Mouse (Mus musculus) megakaryocyte, embryonic 14.5 days (primary cell): ENCODE data around the gene Arhgap22. TPM values are rescaled to one million over a fixed set of nuclear protein-coding genes. Genes with fewer than 3 reads are reported as not detected.
A peak's percentile ranks its signal among the peaks of the same experiment; 100 is the strongest.

ENCODE experiments used
- H3K27me3 ChIP-seq: replicated peaks from 2 replicates; pipeline ENCODE3; 2012; ENCODE audit warnings: inconsistent platforms
- H3K36me3 ChIP-seq: replicated peaks from 2 replicates; pipeline ENCODE3; 2012; ENCODE audit warnings: low read length, inconsistent platforms, mixed read lengths
- H3K4me1 ChIP-seq: 2 replicates; pipeline ENCODE4 v1.6.1; 2012; ENCODE audit warnings: inconsistent platforms
- H3K4me3 ChIP-seq: replicated peaks from 2 replicates; pipeline ENCODE3; 2012; ENCODE audit warnings: moderate library complexity, mild to moderate bottlenecking, inconsistent platforms
- H3K9me3 ChIP-seq: 2 replicates; pipeline ENCODE4 v1.6.1; 2012; ENCODE audit warnings: inconsistent platforms
- FLI1 ChIP-seq: IDR thresholded peaks from 2 replicates; pipeline ENCODE4 v1.6.1; 2012; ENCODE audit warnings: low read length, inconsistent platforms, mixed read lengths
- GATA1 ChIP-seq: IDR thresholded peaks from 3 replicates; pipeline ENCODE4 v1.6.1; 2012; ENCODE audit warnings: mixed read lengths, low read length, inconsistent platforms, borderline replicate concordance
- polyA plus RNA-seq: library from polyadenylated mRNA; stranded (reverse); fragments of >175 nt; gene quantifications from 2 replicates; pipeline ENCODE4 v1.2.3, GENCODE M21; 2012; ENCODE audit warnings: low replicate concordance; ENCODE audit not compliant: insufficient read depth

Gene Arhgap22
- polyA plus RNA-seq, 1 experiment, result 6.5 TPM

DNA sequence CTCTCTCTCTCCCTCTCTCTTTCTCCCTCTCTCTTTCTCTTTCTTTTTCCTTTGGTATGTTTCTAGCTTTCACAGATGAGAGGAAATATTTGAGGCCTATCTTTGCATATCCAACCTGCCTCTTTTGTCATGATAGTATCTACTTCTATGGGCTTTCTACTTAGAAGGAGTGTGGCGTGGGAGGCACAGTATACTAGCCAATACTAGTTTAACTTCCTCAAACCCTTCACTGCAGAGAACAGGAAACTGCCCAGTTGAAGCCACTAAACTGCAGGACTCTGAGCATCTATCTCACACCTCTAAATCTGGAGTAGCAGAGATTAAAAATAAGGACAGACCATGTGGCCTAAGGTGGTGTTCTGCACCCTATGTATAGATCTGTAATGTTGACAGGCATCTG is 23.2 kb upstream of the Arhgap22 start:
- H3K36me3 ChIP-seq, result no peaks in the 10 kb centered on the region
- no peak overlapping the region for H3K4me3 ChIP-seq
- peaks cover 21% of the 10 kb centered on the region for H3K4me1 ChIP-seq
- H3K27me3 ChIP-seq, result peaks cover 8% of the 10 kb centered on the region
- H3K9me3 ChIP-seq, result no peaks in the 10 kb centered on the region
- TF ChIP-seq GATA1, result no peak
- TF ChIP-seq FLI1, result no peak

DNA sequence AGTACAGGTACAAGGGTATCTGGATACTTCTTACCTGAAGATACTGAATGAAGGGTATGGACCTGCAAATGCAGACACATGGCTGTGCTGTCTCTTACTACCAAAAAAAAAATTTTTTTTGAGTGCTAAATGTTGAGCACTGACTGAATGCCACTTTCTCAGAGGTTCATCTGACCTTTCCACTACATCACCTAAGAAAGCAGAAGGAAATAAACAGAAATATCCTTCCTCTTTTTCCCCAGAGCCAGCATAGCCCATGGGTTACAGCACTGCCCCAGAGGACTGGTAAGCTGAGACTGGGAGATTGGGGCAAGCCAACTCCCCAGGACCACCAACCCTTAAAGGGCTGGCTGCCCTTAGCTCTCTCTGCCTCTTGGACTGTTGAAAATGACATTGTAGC is 20.1 kb upstream of the Arhgap22 start:
- TF ChIP-seq GATA1 (no peak), FLI1 (no peak)
- Histone ChIP-seq H3K9me3 (peaks cover 4% of the 10 kb centered on the region; the same call in 1 of the 2 replicates), H3K36me3 (no peaks in the 10 kb centered on the region), H3K4me3 (peak overlapping the region; percentile 50), H3K4me1 (peaks cover 21% of the 10 kb centered on the region), H3K27me3 (peaks cover 14% of the 10 kb centered on the region)

DNA sequence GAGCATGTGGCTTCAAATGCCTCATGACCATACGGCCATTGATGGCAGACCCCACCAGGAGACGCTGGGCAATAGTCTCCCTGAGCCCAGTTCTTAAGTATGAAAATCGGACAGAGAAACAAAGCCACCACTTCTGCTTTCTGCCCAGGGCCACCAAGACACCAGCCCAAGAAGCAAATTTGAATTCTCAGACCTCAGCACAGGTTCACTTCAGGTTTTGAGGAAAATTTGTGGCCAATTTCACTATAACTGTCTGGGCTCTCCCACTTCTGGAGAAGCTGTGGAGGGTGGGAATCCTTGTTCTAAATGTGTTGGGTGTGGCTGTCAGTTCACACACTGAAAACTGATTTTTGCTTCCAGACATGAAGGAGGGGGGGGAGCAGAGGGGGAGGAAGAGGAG is 19.6 kb upstream of the Arhgap22 start:
- no peaks in the 10 kb centered on the region for H3K36me3 ChIP-seq
- TF ChIP-seq GATA1 (no peak), FLI1 (no peak)
- H3K4me3 ChIP-seq, result peak overlapping the region; percentile 50
- peaks cover 21% of the 10 kb centered on the region for H3K4me1 ChIP-seq
- peaks cover 4% of the 10 kb centered on the region; the same call in 1 of the 2 replicates for H3K9me3 ChIP-seq
- peaks cover 14% of the 10 kb centered on the region for H3K27me3 ChIP-seq

DNA sequence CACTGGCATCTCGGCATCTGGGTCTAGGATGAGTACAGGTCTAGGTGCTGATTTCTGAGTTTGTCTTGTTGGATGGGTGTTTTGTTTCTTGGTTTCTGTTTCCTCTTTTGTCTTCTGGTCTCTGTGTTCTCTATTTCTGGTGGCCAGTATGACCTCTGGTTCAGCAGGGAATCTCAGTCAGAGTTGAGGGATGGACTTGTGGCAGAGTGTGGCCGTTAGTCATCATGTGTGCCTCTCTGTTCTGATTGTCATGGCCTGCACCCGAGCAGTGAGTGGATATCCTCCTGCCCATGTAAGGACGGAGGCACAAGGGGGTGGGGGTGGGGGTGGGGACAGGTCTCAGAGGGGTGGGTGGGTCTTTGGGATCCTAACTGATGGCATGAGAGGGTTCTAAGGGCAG is 11.7 kb upstream of the Arhgap22 start:
- Histone ChIP-seq H3K9me3 (peaks cover 8% of the 10 kb centered on the region), H3K36me3 (no peaks in the 10 kb centered on the region), H3K27me3 (peaks cover 7% of the 10 kb centered on the region), H3K4me1 (peaks cover 33% of the 10 kb centered on the region), H3K4me3 (no peak overlapping the region)
- no peak for TF ChIP-seq FLI1
- TF ChIP-seq GATA1, result no peak

DNA sequence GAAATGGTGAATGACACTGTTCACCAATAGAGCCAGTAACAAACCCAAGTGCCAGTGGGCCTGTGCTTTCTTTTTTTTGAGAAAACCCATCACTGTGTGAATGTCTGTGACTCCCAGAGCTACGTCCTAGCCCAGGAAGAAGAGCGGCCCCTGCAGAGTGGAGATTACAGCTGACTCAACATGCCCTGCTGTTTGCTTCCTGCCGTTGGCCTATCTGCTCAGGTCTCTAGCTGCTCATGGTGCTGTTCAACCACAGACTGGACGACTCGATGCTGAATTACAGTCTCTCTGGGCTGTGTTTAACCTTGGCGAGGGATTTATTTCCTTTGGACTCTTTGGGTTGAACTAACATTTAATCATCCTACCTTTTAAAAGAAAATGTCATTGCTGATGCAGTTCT is 10.9 kb upstream of the Arhgap22 start:
- TF ChIP-seq GATA1 (peak; percentile 37; the same call in 1 of the 3 replicates), FLI1 (no peak)
- Histone ChIP-seq H3K4me3 (peak overlapping the region; percentile 15), H3K4me1 (peaks cover 35% of the 10 kb centered on the region), H3K27me3 (peaks cover 10% of the 10 kb centered on the region), H3K36me3 (no peaks in the 10 kb centered on the region), H3K9me3 (peaks cover 6% of the 10 kb centered on the region; the same call in 1 of the 2 replicates)

DNA sequence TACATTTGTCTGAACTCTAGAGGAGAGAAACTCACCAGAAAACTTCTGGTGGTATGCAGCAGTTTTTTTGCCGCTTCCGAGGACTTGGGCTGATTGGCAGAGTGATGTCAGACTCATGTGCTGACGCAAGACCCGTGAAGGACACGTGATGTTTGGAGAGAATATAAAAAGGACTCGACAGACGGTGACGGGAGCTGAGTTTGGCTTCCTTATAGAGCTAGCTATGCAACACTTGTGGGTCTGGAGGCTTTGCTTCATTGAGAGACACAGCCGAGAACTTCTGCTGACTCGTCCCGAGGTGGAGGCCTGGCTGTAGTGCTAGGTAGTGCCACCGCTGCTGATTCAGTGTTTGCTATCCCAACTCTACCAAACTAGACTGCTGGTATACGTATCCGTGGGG is 10.0 kb upstream of the Arhgap22 start:
- H3K36me3 ChIP-seq, result no peaks in the 10 kb centered on the region
- H3K4me1 ChIP-seq, result peaks cover 40% of the 10 kb centered on the region
- H3K27me3 ChIP-seq, result peaks cover 19% of the 10 kb centered on the region
- no peak overlapping the region for H3K4me3 ChIP-seq
- peaks cover 6% of the 10 kb centered on the region; the same call in 1 of the 2 replicates for H3K9me3 ChIP-seq
- TF ChIP-seq FLI1 (no peak), GATA1 (no peak)

DNA sequence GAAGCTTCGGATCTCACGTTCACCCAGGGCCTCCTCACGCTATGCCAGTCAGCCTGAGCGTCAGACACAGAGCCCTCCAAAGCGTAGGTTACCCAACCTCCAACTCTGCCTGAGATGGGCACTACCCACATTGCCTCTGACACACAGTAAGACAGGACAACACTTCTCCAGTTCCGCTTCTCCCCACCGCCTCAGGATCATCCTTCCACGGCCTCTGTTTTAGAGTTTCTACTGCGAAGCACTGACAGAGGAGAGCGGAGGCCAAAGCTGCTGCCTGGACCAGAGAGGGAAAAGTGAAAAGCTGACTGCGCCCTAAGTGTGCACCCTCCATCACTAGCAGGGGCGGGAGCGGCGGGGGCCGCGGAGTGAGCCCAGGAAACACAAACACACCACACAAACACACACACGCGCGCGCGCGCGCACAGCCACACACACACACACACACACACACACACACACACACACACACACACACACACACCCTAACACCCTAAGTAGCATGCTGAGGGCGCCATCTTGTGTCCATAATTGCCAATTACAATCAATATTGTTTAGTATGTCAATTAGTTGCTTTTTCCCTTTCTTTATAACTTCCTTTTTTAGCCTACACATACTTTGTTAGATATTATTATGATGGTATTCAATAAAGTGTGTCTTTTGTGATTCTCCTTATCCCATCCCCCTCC is 8.4 kb upstream of the Arhgap22 start:
- Histone ChIP-seq H3K9me3 (peaks cover 6% of the 10 kb centered on the region; the same call in 1 of the 2 replicates), H3K4me3 (no peak overlapping the region), H3K36me3 (no peaks in the 10 kb centered on the region), H3K27me3 (peaks cover 26% of the 10 kb centered on the region), H3K4me1 (peaks cover 45% of the 10 kb centered on the region)
- no peak for TF ChIP-seq FLI1
- no peak for TF ChIP-seq GATA1

DNA sequence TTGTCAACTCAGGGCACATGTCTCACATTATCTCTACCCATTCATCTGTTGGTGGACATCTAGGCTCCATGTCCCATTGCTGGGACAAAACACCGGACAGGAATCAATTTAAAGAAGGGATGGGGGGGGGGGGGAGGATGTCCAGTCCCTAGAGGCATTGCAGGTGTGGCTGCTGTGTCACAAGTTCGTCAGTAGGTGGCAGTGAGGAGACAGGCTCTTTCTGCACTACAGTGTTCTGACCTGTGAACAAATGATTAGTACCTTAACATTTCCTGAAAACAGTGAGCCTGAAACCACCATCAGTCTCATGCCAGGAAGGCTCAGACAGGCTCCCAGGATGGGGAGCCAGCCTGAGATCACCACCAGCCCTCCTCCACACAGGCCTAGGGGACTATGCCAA is 6.8 kb upstream of the Arhgap22 start:
- Histone ChIP-seq H3K4me1 (peaks cover 44% of the 10 kb centered on the region), H3K9me3 (peaks cover 6% of the 10 kb centered on the region; the same call in 1 of the 2 replicates), H3K36me3 (no peaks in the 10 kb centered on the region), H3K4me3 (no peak overlapping the region), H3K27me3 (peaks cover 26% of the 10 kb centered on the region)
- no peak for TF ChIP-seq GATA1
- no peak for TF ChIP-seq FLI1

DNA sequence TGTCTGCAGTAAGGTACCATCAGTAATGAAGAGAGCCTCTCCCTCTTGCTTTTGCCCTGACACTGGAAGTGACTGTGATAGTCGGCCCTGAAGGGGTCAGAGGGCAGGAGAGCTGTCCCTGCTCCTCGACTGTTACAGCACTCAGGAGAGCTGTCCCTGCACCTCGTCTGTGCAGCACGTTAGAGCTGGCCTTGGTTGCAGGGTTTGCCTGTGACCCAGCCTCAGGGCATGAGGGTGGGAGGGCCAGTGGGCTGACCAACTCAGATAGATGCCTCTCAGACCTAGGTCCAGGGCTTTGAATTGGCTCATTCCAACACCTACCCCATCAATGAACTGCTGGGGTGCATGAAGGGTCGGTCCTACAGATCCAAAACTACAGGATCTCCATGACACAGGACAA is 5.5 kb upstream of the Arhgap22 start:
- Histone ChIP-seq H3K4me3 (no peak overlapping the region), H3K36me3 (no peaks in the 10 kb centered on the region), H3K4me1 (peaks cover 30% of the 10 kb centered on the region), H3K9me3 (peaks cover 6% of the 10 kb centered on the region; the same call in 1 of the 2 replicates), H3K27me3 (peaks cover 31% of the 10 kb centered on the region)
- TF ChIP-seq GATA1 (no peak), FLI1 (no peak)

DNA sequence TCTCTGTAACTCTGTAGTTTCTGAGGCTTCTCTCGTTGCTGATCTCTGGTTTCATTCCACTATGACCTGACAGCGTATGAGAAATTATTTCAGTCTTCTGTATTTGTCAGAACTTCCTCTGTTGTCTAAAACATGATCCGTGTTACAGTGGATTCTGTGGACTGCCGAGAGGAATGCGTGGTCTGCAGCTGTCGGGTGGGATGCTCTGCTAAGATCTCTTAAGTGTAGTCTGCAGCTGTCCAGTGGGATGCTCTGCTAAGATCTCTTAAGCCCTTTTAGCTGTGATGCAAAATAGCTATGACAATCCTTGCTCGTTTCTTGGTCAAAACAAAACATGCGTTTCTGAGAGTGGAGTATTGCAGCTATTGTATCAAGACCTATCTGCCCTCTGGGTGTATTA is 3.0 kb upstream of the Arhgap22 start:
- no peaks in the 10 kb centered on the region for H3K36me3 ChIP-seq
- no peaks in the 10 kb centered on the region for H3K9me3 ChIP-seq
- TF ChIP-seq GATA1 (no peak), FLI1 (no peak)
- peaks cover 46% of the 10 kb centered on the region for H3K27me3 ChIP-seq
- H3K4me1 ChIP-seq, result peaks cover 36% of the 10 kb centered on the region
- H3K4me3 ChIP-seq, result no peak overlapping the region
